Mouse (Mus musculus) kidney, postnatal 36 days (tissue): ENCODE measurements around the gene Plpp1.

Source experiments
- DNase-seq, 2 experiments: peaks; one replicate each; pipeline ENCODE4 v3.0.0; 2021 to 2022; ENCODE audit warnings: mixed read lengths in 2 of 2

Gene Plpp1

GRCm38 (mm10) chr13:112800597-112801380 is at the start of gene Plpp1:
Gene Plpp1, plus strand, starts transcription at chr13:112800792.
- DNase-seq, result peak; percentile 98 to 99

- peak; percentile 72 to 77 for DNase-seq
Measured at GRCm38 (mm10) chr13:112751454-112752308, 48.9 kb upstream of the Plpp1 start.

GRCm38 (mm10) chr13:112752309-112752975 is 48.1 kb upstream of the Plpp1 start:
- DNase-seq, result no peak

- DNase-seq, result peak; percentile 80 to 88
Measured at GRCm38 (mm10) chr13:112753522-112753921, 47.1 kb upstream of the Plpp1 start.

- DNase-seq, result no peak
Measured at GRCm38 (mm10) chr13:112754871-112755270, 45.7 kb upstream of the Plpp1 start.

GRCm38 (mm10) chr13:112755507-112756010 is 45.0 kb upstream of the Plpp1 start:
- peak in 1 of 2 experiments; percentile 32 for DNase-seq

GRCm38 (mm10) chr13:112757395-112757794 is 43.2 kb upstream of the Plpp1 start:
- DNase-seq, result peak in 1 of 2 experiments; percentile 23

GRCm38 (mm10) chr13:112758546-112759090 is 42.0 kb upstream of the Plpp1 start:
- no peak for DNase-seq

- DNase-seq, result no peak
Measured at GRCm38 (mm10) chr13:112759364-112759763, 41.2 kb upstream of the Plpp1 start.

GRCm38 (mm10) chr13:112759777-112760537 is 40.6 kb upstream of the Plpp1 start:
- DNase-seq, result no peak

GRCm38 (mm10) chr13:112760538-112760881 is 40.1 kb upstream of the Plpp1 start:
- DNase-seq, result peak; percentile 51 to 69

GRCm38 (mm10) chr13:112761787-112762186 is 38.8 kb upstream of the Plpp1 start:
- DNase-seq, result peak; percentile 36 to 68

GRCm38 (mm10) chr13:112762548-112762947 is 38.0 kb upstream of the Plpp1 start:
- peak; percentile 28 to 45 for DNase-seq

- DNase-seq, result peak; percentile 78 to 83
Measured at GRCm38 (mm10) chr13:112763531-112764091, 37.0 kb upstream of the Plpp1 start.

GRCm38 (mm10) chr13:112764556-112764955 is 36.0 kb upstream of the Plpp1 start:
- peak; percentile 41 to 84 for DNase-seq

GRCm38 (mm10) chr13:112765654-112766053 is 34.9 kb upstream of the Plpp1 start:
- DNase-seq, result peak in 1 of 2 experiments; percentile 49

GRCm38 (mm10) chr13:112770528-112771328 is 29.9 kb upstream of the Plpp1 start:
- DNase-seq, result peak; percentile 26 to 44

- DNase-seq, result peak; percentile 55 to 83
Measured at GRCm38 (mm10) chr13:112771447-112772208, 29.0 kb upstream of the Plpp1 start.

GRCm38 (mm10) chr13:112772252-112772651 is 28.3 kb upstream of the Plpp1 start:
- DNase-seq, result peak; percentile 33 to 70

GRCm38 (mm10) chr13:112772861-112773260 is 27.7 kb upstream of the Plpp1 start:
- DNase-seq, result no peak
